Mouse (Mus musculus) lung, postnatal 0 days (tissue): Measurements from ENCODE around the gene Mthfs.
"Not testable (repeated sequence)": the region's sequence is repeated elsewhere in the genome, so short reads cannot be mapped to it uniquely, and the experiment has no call there.

Experiments
- CTCF ChIP-seq: IDR thresholded peaks from 2 replicates; pipeline ENCODE4 v1.5.1; 2016; ENCODE audit warnings: antibody characterized with exemption, mild to moderate bottlenecking
- EP300 ChIP-seq: IDR thresholded peaks from 2 replicates; pipeline ENCODE4 v1.6.1; 2016; ENCODE audit warnings: antibody characterized with exemption, mild to moderate bottlenecking, control low read depth

DNA sequence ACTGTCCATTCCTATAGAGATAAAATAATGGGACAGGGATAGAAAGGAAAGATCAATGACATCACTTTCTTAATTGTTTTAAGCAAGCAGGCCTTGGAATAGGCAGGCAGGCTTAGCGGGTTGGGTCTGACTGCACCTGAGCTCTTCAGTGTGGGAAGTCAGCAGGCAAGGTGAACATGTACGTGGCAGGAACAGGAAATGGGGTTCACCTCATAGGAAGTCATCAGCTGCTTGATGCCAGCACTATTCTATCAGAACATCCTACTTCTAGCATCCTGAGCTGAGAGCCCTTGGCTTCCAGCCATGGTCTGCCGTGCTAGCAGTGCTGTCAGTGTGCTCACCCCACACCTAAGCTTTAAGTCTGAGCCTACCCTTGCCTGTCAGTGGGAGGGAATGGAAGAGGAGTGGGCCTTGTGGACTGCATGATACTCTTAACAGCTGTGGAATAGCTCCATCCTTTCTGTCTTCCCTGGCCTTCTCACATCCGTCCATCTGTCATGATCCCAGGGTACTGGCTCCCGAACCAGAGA, 28.6 kb downstream of the Mthfs start:
- TF ChIP-seq CTCF, EP300: not testable (repeated sequence)
